Mouse (Mus musculus) testis, adult 2 months (tissue): Measurements from ENCODE around the gene Ccdc114.

Experiments
- CTCF ChIP-seq: fragments of 200-500 bp; IDR thresholded peaks from 2 replicates; pipeline ENCODE4 v1.5.1; 2012; ENCODE audit warnings: low read depth, mild to moderate bottlenecking, inconsistent platforms, low read length, moderate library complexity; ENCODE audit not compliant: control insufficient read depth, insufficient read depth, insufficient replicate concordance
- POLR2A ChIP-seq: fragments of 200-500 bp; IDR thresholded peaks from 2 replicates; pipeline ENCODE4 v1.6.1; 2012; ENCODE audit warnings: low read depth, mild to moderate bottlenecking, inconsistent platforms, low read length, moderate library complexity; ENCODE audit not compliant: control insufficient read depth

- no peak for TF ChIP-seq CTCF
- no peak for TF ChIP-seq POLR2A
These were observed 16.0 kb downstream of the Ccdc114 start for GRCm38 (mm10) chr7:45939836-45940235.
